Mouse (Mus musculus) cortical plate, adult 2 months (tissue): Measurements from ENCODE around the gene Asb16.

ENCODE experiments used
- CTCF ChIP-seq: fragments of 200-500 bp; IDR thresholded peaks from 2 replicates; pipeline ENCODE4 v1.5.1; 2011; ENCODE audit warnings: mild to moderate bottlenecking, control low read depth, low read length; ENCODE audit not compliant: insufficient read depth; ENCODE audit errors: extremely low read depth
- POLR2A ChIP-seq: fragments of 200-500 bp; IDR thresholded peaks from 2 replicates; pipeline ENCODE4 v1.6.1; 2011; ENCODE audit warnings: mild to moderate bottlenecking, low read length, control low read depth; ENCODE audit not compliant: insufficient read depth; ENCODE audit errors: extremely low read depth

GRCm38 (mm10) chr11:102245581-102246272, 22.8 kb upstream of the Asb16 start:
- TF ChIP-seq POLR2A (no peak), CTCF (no peak)
